Mouse (Mus musculus): ENCODE measurements around the gene Syt15.
"Not testable (repeated sequence)": the region's sequence is repeated elsewhere in the genome, so short reads cannot be mapped to it uniquely, and the experiment has no call there.

Gene Syt15

GRCm38 (mm10) chr14:34227981-34228380 is 8.6 kb downstream of the Syt15 start:
- no peak for DNase-seq (ENCODE audit: low spot score in 2 of 2)

DNA sequence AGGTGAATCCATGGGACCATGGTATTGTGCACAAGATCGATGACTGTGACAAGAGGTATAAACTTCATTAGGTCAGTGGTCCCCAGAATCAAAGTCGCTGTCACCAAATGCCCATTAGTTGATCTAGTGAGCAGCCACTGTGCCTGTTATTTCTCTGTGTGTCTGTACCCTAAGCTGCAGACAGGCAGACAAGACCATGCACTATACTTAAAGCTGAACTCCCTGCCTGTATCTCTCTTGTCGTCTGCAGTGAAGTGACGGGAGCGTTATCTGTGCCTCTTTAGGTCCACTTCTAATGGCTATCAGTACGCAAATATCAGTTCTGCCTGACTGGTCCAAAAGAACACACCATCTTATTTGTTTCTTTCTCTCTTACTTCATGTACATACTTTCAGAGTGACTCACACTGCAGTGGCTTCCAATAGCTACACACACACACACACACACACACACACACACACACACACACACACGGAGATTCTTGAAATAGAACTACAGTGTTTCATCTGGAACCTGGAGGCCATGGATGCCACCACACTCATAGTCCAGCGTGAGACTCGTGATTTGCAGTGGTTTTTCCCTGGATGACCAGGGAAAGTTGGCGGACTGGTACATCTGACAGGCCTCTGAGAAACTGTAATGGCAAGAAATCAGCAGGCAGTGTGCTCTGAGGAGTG is 9.6 kb downstream of the Syt15 start:
- no peak for DNase-seq (ENCODE audit: low spot score in 2 of 2)

DNA sequence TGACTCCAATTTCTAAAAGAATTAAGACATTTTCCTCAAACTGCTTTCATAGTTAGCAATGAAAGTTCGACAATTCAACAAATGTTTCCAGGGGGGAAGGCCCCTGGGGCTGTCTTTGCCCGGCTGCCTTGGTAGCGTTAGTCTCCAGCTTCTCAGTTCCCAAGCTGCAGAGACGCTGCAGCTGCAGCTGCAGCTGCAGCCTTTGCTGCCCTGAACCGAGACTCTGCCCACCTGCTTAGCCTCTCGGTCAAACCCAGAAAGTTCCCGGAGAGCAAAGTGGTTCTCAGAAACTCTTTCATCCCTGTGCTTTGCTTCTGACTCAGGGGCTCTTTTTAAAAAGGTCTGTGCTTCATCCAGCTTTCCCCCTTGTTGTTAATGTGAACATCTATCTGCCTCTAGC is 12.9 kb downstream of the Syt15 start:
- no peak for DNase-seq (ENCODE audit: low spot score in 2 of 2)

GRCm38 (mm10) chr14:34232866-34233680 is 13.7 kb downstream of the Syt15 start:
- no peak for DNase-seq (ENCODE audit: low spot score in 2 of 2)

DNA sequence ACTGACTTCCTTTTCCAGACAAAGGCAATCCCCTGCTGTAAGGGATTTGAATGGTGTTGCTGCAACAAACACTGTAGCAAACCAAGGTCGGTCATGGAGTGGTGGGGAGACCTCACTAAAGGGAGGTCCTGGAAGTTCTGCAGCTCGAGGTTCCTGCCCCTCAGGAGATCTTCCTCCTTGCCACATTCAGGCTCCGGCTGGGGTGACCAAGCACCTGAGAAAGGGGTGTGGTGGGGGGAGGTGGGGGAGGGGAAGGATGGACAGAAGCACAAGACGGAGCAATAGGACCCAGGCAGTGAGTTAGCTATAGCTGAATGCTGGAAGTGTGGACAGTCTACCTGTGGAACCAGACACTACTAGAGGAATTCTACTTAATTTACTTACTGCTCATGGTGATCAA is 14.5 kb downstream of the Syt15 start:
- DNase-seq (ENCODE audit: low spot score in 2 of 2) = no peak

- DNase-seq (ENCODE audit: low spot score in 2 of 2) = peak in 1 of 2 experiments; percentile 1
Measured at GRCm38 (mm10) chr14:34234630-34235380, 15.4 kb downstream of the Syt15 start.

DNA sequence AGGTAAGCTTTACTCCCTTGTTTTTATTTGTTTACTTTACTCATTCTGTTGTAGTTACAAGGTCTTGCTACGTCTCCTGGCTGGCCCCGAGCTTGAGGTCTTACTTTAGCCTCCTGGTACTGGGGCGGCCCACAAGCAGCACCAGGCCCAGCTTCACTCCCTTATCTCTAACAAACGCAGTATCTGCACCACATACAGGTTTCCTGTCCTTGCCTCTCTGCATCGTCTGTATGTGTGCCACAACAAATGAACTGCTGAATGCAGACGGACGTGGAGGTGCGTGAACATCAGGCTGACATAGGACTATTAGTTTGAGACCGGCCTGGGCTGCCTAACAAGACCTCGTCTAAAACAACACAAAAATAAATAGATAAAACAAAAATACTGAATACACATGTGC is 20.9 kb downstream of the Syt15 start:
- no peak for DNase-seq (ENCODE audit: low spot score in 2 of 2)

GRCm38 (mm10) chr14:34240676-34241075 is 21.3 kb downstream of the Syt15 start:
- no peak for DNase-seq (ENCODE audit: low spot score in 2 of 2)

- DNase-seq (ENCODE audit: low spot score in 2 of 2) = no peak
Measured at GRCm38 (mm10) chr14:34252470-34253145, 33.2 kb downstream of the Syt15 start.

DNA sequence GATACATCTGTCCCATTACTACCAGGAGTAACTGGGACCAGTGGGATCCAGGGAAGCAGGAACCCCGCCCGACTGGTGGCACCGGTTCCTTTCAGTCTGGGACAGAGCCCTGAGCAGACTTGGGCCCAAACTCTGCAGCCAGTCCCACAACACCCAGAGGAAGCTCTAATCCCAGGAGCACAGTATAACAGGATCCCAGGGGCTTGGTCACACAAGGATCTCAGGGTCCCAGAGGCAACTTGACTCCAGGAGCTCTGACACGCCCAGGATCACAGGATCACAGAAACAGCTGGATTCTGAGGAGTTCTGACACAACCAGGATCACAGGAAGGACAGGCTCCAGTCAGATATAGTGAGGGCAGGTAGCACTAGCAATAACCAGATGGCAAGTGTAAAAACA is 33.9 kb downstream of the Syt15 start:
- DNase-seq (ENCODE audit: low spot score in 2 of 2) = no peak

DNA sequence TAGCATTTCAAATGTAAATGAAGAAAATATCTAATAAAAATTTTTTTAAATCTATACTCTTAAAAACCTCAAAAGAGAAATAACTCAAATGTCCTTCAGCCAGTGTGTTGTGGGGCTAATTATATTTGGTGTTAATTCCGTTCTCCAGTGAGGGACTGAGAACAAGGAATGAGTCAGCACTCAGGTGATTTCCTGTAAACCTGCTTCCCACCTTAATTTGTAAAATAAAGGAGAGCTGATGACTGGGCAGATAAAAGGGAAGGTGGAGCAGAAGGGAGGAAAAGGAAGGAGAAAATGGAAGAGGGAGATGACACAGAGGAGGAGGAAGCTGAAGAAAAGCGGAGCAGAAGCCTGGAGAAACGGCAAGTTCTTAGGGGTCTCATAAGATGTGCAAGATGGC is 39.1 kb downstream of the Syt15 start:
- DNase-seq (ENCODE audit: low spot score in 2 of 2) = not testable (repeated sequence)

DNA sequence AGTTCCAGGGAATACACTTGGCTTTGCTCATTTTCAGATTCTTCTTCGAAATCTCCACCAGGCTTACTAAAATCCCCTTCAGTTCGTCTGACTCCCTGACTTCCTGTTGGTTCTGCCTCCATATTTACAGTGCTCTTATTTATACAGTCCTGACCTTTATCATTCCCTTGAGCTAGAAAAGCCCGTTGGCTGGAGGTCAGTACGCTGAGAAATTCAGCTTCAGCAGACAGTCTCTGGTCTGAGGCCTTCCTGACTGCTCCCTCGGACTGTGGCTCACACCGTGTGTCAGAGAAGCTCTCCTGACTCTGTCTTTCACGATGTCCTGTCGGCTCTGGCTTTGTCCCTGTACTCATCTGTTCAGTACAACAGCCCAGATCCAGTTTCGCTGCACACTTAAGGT is 48.7 kb downstream of the Syt15 start:
- no peak for DNase-seq (ENCODE audit: low spot score in 2 of 2)

DNA sequence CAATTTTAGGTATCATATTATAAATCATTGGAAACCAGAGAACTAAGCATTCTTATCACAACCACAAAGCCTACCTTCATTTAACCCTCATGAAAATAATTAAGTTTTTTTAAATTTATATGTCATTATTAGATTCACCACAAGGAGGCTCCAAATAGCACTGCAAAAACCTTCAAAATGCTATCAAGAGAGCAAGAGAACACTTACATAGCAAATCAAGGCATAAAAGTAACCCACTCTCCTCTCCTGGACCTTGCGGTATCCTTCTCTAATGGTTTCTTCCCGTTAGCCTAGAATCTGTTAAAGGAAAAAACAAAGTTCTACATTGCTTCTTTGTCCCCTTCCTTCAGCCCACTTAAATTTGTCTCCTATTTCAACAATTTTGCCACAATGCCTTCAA is 53.9 kb downstream of the Syt15 start:
- DNase-seq (ENCODE audit: low spot score in 2 of 2) = no peak

GRCm38 (mm10) chr14:34274141-34274540 is 54.7 kb downstream of the Syt15 start:
- DNase-seq (ENCODE audit: low spot score in 2 of 2) = no peak

- no peak for DNase-seq (ENCODE audit: low spot score in 2 of 2)
Measured at GRCm38 (mm10) chr14:34275225-34275624, 55.8 kb downstream of the Syt15 start.

DNA sequence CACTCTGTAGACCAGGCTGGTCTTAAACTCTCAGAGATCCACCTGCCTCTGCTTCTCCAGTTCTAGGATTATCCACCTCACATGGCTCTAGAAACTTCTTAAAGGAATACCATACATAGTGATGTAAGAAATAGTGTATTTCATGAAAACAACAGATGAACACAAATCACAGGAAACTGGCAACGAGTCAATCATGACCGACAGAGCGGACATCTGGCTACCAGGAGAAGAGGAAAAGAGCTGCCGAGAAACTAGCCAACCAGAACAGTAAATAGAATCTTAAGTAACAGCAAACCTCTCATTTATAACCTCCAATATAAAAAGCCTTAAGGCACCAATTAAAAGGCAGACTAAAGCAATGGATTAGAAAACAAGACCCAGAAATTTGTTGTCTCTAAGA is 60.3 kb downstream of the Syt15 start:
- DNase-seq (ENCODE audit: low spot score in 2 of 2) = no peak
